16 mouse cellular contexts compared by ENCODE assay signal in genomic region chr1:45181632-45182031, GRCm38 (mm10).
"Had no signal": no experiment of that assay in that cellular context is flagged by ENCODE, and none has a peak within 500 bp of the region (broad histone marks: within the 10 kb centered on the region; RNA-seq: fewer than 3 reads in every experiment).

No protein-coding gene starts in this region.

- DNase-seq: retina, postnatal 1 day; right cerebral cortex, adult 18-20 months; right cerebral cortex, postnatal 14 days; right cerebral cortex, postnatal 25 days; right cerebral cortex, postnatal 4 days; spleen, adult 18-20 months; thymus, adult 18-20 months; thymus, adult 2 months; thymus, postnatal 14 days; thymus, postnatal 25 days; thymus, postnatal 36 days; thymus, postnatal 4 days had no signal

- H3K4me2 ChIP-seq: neural tube, embryonic 12.5 days; neural tube, embryonic 13.5 days; neural tube, embryonic 15.5 days; stomach, embryonic 15.5 days had no signal

- H3K36me3 ChIP-seq: neural tube, embryonic 12.5 days; neural tube, embryonic 13.5 days; neural tube, embryonic 15.5 days; stomach, embryonic 15.5 days had no signal

- H3K4me3 ChIP-seq: neural tube, embryonic 12.5 days; neural tube, embryonic 13.5 days; neural tube, embryonic 15.5 days; stomach, embryonic 15.5 days had no signal

- H3K27me3 ChIP-seq: neural tube, embryonic 12.5 days; neural tube, embryonic 13.5 days; neural tube, embryonic 15.5 days; stomach, embryonic 15.5 days had no signal
